Mouse (Mus musculus): ENCODE results near the gene Fn3k. TPM values are rescaled to one million over a fixed set of nuclear protein-coding genes. Genes with fewer than 3 reads are reported as not detected.

The Fn3k gene
- polyA plus RNA-seq, 1 experiment from 2014 or later, result 0.33 TPM

DNA sequence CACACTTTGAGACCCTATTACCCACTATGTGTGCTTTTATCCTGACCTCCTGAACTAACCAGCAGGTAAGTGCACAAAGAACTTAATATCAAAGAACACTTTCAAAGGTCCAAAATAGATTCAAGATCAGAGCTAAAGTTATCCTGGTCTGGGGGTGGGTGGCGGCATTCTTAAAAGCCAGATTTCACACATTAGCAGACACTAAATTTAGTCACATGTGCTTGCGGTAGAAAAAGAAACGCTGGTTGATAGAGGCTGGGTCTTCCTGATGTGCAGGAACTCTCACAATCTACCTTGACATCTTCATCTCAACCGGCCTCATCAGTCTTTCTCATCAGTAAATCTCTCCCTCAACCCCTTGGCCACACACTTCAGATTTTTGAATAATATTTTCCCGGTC, 20.0 kb upstream of the Fn3k start:
- H3K9me3 ChIP-seq (ENCODE audit: low read depth, low read length), result no peaks in the 10 kb centered on the region
- H3K27me3 ChIP-seq (ENCODE audit: insufficient read depth, low read length), result no peaks in the 10 kb centered on the region
- H3K4me1 ChIP-seq (ENCODE audit: insufficient read depth), result no peaks in the 10 kb centered on the region
- H3K27ac ChIP-seq (ENCODE audit: low read depth), result no peak overlapping the region
- no peak for ATAC-seq (ENCODE audit: insufficient read depth)
- H3K36me3 ChIP-seq (ENCODE audit: insufficient read depth), result no peaks in the 10 kb centered on the region
- no peak overlapping the region for H3K4me2 ChIP-seq
- TF ChIP-seq CTCF (IDR thresholded peaks at IDR 0.05; ENCODE audit: low read depth), result no peak
- H3K9ac ChIP-seq, result no peak overlapping the region
- 74% methylated on average over 5 of the region's 5 CpGs for WGBS
- no peak overlapping the region for H3K4me3 ChIP-seq (ENCODE audit: low read depth, low read length)
- no peak for DNase-seq

DNA sequence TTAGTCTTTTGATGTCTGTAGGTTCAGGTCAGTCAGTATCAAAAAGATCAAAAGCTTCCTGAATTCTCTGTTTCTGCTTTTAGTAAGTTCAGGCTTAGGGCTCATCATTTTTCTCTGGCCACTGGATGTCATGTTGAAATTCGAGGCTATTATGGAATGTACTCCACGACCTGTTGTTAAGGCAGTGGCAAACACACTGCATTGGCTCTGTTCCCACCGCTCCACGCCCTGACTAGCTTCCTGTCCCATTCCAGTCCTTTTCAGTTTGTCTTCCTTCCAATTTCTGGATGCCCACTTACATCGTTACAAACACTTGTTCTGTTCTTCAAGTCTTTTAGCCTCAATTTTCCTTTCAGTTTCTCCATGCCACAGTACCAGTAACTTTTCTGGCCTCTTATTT, 19.4 kb upstream of the Fn3k start:
- DNase-seq (peak; percentile 11), ATAC-seq (ENCODE audit: insufficient read depth) (no peak)
- Histone ChIP-seq H3K4me1 (ENCODE audit: insufficient read depth) (0 out of 2 replicates have a peak, but pooled peaks cover 1% of the 10 kb centered on the region), H3K27ac (ENCODE audit: low read depth) (no peak overlapping the region), H3K4me3 (ENCODE audit: low read depth, low read length) (no peak overlapping the region), H3K9ac (no peak overlapping the region), H3K4me2 (no peak overlapping the region), H3K27me3 (ENCODE audit: insufficient read depth, low read length) (no peaks in the 10 kb centered on the region), H3K36me3 (ENCODE audit: insufficient read depth) (no peaks in the 10 kb centered on the region), H3K9me3 (ENCODE audit: low read depth, low read length) (no peaks in the 10 kb centered on the region)
- TF ChIP-seq CTCF (IDR thresholded peaks at IDR 0.05; ENCODE audit: low read depth), result no peak
- WGBS, result 42% methylated on average over 5 of the region's 5 CpGs

DNA sequence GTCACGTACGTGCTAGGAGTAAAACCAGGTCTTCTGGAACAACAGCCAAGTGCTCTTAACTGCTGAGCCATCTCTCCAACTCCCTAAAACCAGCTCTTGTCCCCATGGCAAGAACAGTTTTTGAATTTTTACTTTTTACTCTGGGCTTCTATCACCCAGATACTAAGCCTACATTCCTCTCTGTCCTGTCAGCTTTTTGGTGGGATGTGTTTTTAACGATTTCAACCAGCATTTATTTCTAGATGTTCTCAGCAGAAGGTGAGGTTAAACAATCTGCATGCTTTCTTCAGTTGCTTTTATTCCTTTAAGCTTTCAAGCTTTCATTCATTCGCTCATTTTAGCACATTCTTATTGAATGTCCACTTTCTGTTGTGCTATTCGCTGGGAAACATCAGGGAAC, 16.7 kb upstream of the Fn3k start:
- H3K9ac ChIP-seq, result no peak overlapping the region
- no peaks in the 10 kb centered on the region for H3K36me3 ChIP-seq (ENCODE audit: insufficient read depth)
- no peak overlapping the region for H3K27ac ChIP-seq (ENCODE audit: low read depth)
- H3K27me3 ChIP-seq (ENCODE audit: insufficient read depth, low read length), result no peaks in the 10 kb centered on the region
- ATAC-seq (ENCODE audit: insufficient read depth), result no peak
- WGBS, result 74% methylated on average over 5 of the region's 5 CpGs
- no peak for DNase-seq
- no peaks in the 10 kb centered on the region for H3K9me3 ChIP-seq (ENCODE audit: low read depth, low read length)
- H3K4me3 ChIP-seq (ENCODE audit: low read depth, low read length), result no peak overlapping the region
- 0 out of 2 replicates have a peak, but pooled peaks cover 8% of the 10 kb centered on the region for H3K4me1 ChIP-seq (ENCODE audit: insufficient read depth)
- no peak for TF ChIP-seq CTCF (IDR thresholded peaks at IDR 0.05; ENCODE audit: low read depth)
- no peak overlapping the region for H3K4me2 ChIP-seq

DNA sequence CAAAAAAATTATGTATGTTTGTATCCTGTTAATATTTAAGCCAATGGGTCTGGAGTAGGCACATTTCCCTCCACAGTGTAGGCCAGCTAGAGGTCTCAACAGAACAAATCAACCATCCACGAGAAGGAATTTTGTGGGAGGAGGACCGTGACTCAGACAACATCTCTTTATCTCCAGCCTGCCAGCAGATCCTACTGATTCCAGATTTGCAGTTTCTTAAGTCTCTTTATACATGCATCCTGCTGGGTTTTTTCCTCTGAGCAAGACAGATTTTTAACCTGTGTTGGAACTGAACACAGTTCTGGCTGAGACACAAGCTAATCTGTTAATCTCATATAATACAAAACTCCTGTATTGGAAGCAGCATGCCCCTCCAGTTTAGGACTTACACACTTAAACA, 15.8 kb upstream of the Fn3k start:
- Histone ChIP-seq H3K9ac (no peak overlapping the region), H3K36me3 (ENCODE audit: insufficient read depth) (no peaks in the 10 kb centered on the region), H3K27me3 (ENCODE audit: insufficient read depth, low read length) (no peaks in the 10 kb centered on the region), H3K27ac (ENCODE audit: low read depth) (no peak overlapping the region), H3K4me2 (no peak overlapping the region), H3K4me3 (ENCODE audit: low read depth, low read length) (no peak overlapping the region), H3K4me1 (ENCODE audit: insufficient read depth) (0 out of 2 replicates have a peak, but pooled peaks cover 8% of the 10 kb centered on the region), H3K9me3 (ENCODE audit: low read depth, low read length) (no peaks in the 10 kb centered on the region)
- no peak for TF ChIP-seq CTCF (IDR thresholded peaks at IDR 0.05; ENCODE audit: low read depth)
- ATAC-seq (ENCODE audit: insufficient read depth) (no peak), DNase-seq (no peak)
- WGBS, result 63% methylated on average over 2 of the region's 2 CpGs

DNA sequence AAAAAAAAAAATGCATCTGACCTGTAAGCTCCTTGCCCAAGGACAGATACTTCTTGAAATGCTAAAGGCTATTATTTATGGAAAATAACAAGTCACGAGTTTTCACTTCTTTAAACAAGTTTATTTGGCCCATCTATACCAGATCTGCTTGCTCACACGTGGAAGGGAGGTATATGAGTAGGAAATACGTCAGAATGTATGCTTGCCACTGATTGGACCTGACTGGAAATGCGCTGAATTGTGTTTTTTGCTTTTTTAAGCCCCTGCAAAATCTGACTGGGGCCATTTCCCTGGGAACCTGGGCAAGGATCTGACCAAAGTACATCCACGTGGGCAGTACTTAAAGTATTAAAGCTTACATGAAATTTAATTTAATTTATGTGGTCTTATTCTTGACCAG, 14.3 kb upstream of the Fn3k start:
- Histone ChIP-seq H3K4me2 (peak overlapping the region; percentile 76), H3K4me1 (ENCODE audit: insufficient read depth) (0 out of 2 replicates have a peak, but pooled peaks cover 8% of the 10 kb centered on the region), H3K27ac (ENCODE audit: low read depth) (peak overlapping the region; percentile 64; the same call in 1 of the 2 replicates), H3K36me3 (ENCODE audit: insufficient read depth) (no peaks in the 10 kb centered on the region), H3K4me3 (ENCODE audit: low read depth, low read length) (peak overlapping the region; percentile 71; the same call in 1 of the 2 replicates), H3K9ac (peak overlapping the region; percentile 47; the same call in 1 of the 2 replicates), H3K9me3 (ENCODE audit: low read depth, low read length) (no peaks in the 10 kb centered on the region), H3K27me3 (ENCODE audit: insufficient read depth, low read length) (no peaks in the 10 kb centered on the region)
- no peak for TF ChIP-seq CTCF (IDR thresholded peaks at IDR 0.05; ENCODE audit: low read depth)
- ATAC-seq (ENCODE audit: insufficient read depth) (no peak), DNase-seq (no peak)
- WGBS, result 51% methylated on average over 5 of the region's 5 CpGs

- Histone ChIP-seq H3K27me3 (ENCODE audit: insufficient read depth, low read length) (no peaks in the 10 kb centered on the region), H3K9me3 (ENCODE audit: low read depth, low read length) (no peaks in the 10 kb centered on the region), H3K27ac (ENCODE audit: low read depth) (peak within 1 kb of the TSS; percentile 64; the same call in 1 of the 2 replicates), H3K4me3 (ENCODE audit: low read depth, low read length) (peak within 1 kb of the TSS; percentile 71), H3K36me3 (ENCODE audit: insufficient read depth) (no peaks in the 10 kb centered on the region), H3K9ac (peak within 1 kb of the TSS; percentile 69), H3K4me2 (peak within 1 kb of the TSS; percentile 76), H3K4me1 (ENCODE audit: insufficient read depth) (0 out of 2 replicates have a peak, but pooled peaks cover 8% of the 10 kb centered on the region)
- under 1% methylated on average over 28 of the region's 28 CpGs for WGBS
- peak; percentile 37; the same call in 1 of the 2 replicates for TF ChIP-seq CTCF (IDR thresholded peaks at IDR 0.05; ENCODE audit: low read depth)
- peak; percentile 100 for DNase-seq
- ATAC-seq (ENCODE audit: insufficient read depth), result peak; percentile 100
Measured at GRCm38 (mm10) chr11:121420830-121421552, 13.7 kb upstream of the Fn3k start, which contains the start of gene Fn3krp. Gene Fn3krp (plus strand): TSS chr11:121421401.

DNA sequence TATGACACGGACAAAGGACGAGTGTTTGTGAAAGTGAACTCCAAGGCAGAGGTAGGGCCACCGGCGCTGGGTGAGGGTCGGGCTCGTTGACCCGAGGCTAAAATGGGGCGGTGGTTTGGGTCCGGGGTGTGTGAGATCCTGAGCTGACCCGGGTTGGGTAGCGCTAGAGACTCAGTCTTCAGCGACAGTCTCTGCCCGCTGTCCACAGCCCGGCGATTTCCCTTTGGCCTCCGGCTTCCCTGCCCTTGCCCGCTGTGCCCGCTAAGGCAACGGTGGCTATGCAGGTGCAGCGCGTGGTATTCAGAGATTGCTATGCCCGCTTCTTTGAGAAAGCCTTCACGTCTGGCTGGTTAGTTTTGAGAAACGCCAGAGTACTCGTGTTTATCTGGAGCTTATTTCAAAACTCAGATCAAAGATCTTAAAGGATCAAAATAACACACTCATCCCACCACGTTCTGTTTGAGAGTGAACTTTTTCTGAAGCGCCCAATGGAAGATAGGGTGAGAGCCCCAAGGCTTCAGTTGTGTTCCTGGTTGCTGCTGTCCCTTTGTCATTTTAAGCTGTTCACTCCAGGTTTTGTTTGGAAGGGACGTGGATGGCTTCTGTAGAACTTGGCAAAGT, 13.1 kb upstream of the Fn3k start:
- no peaks in the 10 kb centered on the region for H3K9me3 ChIP-seq (ENCODE audit: low read depth, low read length)
- H3K27me3 ChIP-seq (ENCODE audit: insufficient read depth, low read length), result no peaks in the 10 kb centered on the region
- 0 out of 2 replicates have a peak, but pooled peaks cover 8% of the 10 kb centered on the region for H3K4me1 ChIP-seq (ENCODE audit: insufficient read depth)
- DNase-seq, result peak; percentile 42
- peak overlapping the region; percentile 76 for H3K4me2 ChIP-seq
- no peak overlapping the region for H3K27ac ChIP-seq (ENCODE audit: low read depth)
- ATAC-seq (ENCODE audit: insufficient read depth), result peak; percentile 60
- TF ChIP-seq CTCF (IDR thresholded peaks at IDR 0.05; ENCODE audit: low read depth), result no peak
- peak overlapping the region; percentile 69 for H3K9ac ChIP-seq
- H3K4me3 ChIP-seq (ENCODE audit: low read depth, low read length), result peak overlapping the region; percentile 71
- H3K36me3 ChIP-seq (ENCODE audit: insufficient read depth), result no peaks in the 10 kb centered on the region
- WGBS, result under 1% methylated on average over 28 of the region's 28 CpGs

Measured in lung, embryonic 14.5 days (tissue).